Mouse (Mus musculus) layer of hippocampus, adult 9-10 months (tissue): Measurements from ENCODE around the gene Ccdc36.

Experiments
- DNase-seq: peaks from one replicate; pipeline ENCODE4 v3.0.0; 2022; ENCODE audit warnings: low spot score

Gene Ccdc36

DNA sequence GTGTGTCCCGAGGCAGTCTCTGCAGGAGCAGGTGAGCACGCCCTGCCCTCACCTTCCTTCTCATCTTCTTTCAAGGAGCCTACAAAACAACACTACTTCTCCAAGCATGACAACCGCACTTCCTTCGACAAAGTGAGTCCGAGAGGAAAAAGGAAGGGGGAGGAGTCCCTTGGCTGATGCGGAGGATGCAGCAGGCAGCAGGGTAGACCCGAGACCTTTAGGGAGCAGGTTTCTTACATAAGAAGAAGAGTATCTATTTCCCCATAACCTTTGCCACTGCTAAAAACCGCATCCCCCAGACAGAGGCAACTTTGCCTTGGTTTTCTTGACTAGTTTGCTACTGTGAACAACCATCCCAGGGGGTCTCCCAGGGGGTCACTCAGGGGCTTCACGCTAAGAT is 16.8 kb upstream of the Ccdc36 start:
- no peak for DNase-seq

DNA sequence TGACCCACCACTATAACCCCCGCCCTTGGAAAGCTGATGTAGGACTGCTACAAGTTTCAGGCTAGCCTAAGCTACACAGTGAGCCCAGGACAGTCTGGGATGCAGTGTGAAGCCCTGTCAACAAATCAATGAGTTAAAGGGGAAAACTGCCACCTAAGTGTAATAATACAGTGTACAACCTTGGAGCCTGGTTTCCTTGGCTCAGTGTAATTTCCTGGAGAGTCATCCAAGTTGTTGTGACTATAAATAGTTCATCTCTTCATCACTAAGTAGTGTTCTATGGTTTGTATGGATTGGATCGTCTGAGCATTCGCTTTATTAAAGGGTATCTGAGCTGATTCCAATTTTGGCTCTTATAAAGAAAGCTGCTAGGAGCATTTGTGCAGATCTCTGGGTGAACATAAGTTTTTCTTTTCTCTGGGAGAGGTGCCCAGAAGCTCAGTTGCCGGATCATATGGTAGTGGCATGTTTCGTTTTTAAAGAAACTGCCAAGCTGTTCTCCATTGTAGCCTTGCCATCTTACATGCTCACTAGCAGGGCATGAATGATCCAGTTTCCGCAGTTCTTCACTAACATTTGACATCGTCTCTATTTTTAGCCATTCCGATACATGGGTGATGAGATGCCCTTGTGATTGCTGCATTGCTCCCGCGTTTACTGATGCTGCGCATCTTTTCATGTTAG is 13.1 kb upstream of the Ccdc36 start:
- peak; percentile 69 for DNase-seq

GRCm38 (mm10) chr9:108440485-108440884 is 12.2 kb upstream of the Ccdc36 start:
- no peak for DNase-seq

GRCm38 (mm10) chr9:108439176-108439575 is 10.9 kb upstream of the Ccdc36 start:
- DNase-seq, result no peak

- DNase-seq, result no peak
These were observed 7.9 kb upstream of the Ccdc36 start, which contains the start of gene BC048562 for GRCm38 (mm10) chr9:108436182-108436581. Gene BC048562 (plus strand): TSS chr9:108436482.

DNA sequence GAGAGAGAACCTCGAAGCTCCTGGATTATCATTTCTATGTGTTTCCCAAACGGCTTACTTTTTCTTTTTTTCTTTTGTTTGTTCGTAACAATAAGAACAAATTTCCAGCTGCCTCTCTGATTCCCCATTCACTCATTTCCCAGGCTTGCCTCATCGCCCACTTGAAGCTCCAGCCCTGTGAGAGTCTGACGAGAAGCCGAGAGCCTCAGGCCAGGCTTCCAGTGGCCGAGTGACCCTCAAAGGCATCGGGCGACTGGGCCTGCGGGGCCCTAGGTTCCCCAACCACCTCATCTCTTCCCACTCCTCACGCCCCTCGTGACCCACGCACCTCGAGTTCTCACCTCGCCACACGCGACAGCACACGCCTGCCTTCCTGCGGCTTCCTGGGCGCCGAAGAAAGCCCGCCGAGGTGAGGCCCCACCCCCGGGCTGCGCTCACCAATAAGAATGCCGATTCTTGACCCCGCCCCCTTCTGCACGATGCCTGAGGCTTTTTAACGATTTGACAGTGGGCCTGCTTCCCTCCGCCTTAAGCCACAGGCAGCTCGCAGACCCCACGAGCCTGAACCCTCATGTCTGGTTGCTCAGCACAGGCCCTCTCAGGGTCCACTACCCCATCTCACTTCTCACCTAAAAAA is 3.3 kb upstream of the Ccdc36 start:
- no peak for DNase-seq

DNA sequence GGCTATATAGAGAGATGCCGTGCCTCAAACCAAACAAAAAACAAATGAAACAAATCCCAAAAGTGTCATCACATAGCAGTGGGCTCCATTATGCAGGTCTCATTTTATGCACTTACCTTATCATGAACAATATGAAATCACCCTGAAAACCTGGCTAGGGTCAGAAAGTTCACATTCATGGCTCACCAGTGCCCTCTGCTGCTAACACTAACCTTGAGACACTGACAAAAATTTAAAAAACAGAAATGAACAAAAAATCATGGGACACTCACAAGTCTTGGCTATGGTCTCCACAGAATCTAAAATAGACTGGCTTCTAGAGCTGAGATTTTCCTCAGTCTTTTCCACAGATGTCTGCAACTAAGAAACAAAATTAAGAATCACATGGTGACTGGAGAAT is 16.1 kb downstream of the Ccdc36 start:
- no peak for DNase-seq

- DNase-seq, result peak; percentile 31
These were observed 16.8 kb downstream of the Ccdc36 start for GRCm38 (mm10) chr9:108411381-108411942.

DNA sequence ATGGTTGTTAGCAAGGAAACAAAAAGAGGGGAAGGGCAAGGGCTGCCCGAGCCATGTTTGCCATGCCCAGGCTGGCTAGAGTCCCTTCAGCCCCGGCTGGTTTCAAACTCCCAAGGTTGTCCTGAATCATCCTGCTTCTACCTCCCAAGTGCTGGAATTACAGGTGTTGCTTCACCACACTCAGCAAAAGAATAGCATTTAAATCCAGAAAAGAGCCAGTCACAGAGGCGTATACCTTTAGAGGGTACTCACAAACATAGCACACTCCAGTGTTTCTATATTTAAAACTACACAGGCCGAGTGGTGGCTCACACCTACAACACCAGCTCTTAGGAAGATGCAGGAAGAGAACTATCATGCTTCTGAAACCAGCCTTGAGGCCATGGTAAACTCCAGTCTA is 18.7 kb downstream of the Ccdc36 start:
- no peak for DNase-seq

- no peak for DNase-seq
These were observed 23.8 kb downstream of the Ccdc36 start for GRCm38 (mm10) chr9:108404451-108404850.

- no peak for DNase-seq
These were observed 25.2 kb downstream of the Ccdc36 start for GRCm38 (mm10) chr9:108403081-108403480.

- DNase-seq, result peak; percentile 73
These were observed 26.9 kb downstream of the Ccdc36 start for GRCm38 (mm10) chr9:108401186-108401960.

- DNase-seq, result no peak
These were observed 30.0 kb downstream of the Ccdc36 start for GRCm38 (mm10) chr9:108398324-108398723.

GRCm38 (mm10) chr9:108395427-108395826 is 32.9 kb downstream of the Ccdc36 start:
- no peak for DNase-seq

DNA sequence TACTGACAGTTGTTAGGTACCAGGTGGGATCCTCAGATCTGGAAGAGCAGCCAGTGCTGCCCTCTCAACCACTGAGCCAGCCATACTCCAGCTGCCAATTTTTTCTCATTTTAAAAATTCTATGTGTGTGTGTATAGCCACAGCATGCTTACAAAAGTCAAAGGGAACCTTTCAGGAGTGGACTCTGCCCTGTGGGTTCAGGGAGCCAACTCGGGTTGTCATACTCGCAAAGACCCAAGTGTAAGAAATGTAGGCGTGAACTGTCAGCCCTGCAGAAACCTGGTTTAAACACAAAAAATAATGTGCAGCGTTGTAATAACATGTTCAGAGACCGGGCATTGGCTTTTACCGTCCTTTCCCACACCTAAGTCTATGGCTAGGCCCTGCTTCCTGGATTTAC is 34.1 kb downstream of the Ccdc36 start:
- no peak for DNase-seq

DNA sequence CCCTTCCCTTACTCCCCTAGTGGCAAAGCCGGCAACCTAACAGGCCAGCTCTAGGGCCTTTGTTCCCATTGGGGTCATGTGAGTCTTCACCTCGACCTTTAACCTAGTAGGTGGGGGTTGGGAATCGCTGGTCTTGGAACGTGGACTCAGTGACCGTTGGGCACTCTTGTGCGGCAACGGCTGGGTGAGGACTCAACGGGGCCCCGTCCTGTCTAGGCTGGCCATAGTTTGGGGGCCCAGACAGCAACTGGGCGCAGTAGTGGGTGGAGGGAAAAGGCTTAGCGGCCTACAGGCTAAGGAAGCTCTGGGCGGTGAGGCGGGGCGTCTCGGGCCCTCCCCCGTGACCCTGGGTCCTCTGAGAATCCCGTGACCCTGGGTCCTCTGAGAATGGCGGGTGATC is 35.6 kb downstream of the Ccdc36 start, which contains the start of gene 1700102P08Rik:
1700102P08Rik (plus strand) TSS at position 130 of the 400 bp plus-strand sequence.
- no peak for DNase-seq

DNA sequence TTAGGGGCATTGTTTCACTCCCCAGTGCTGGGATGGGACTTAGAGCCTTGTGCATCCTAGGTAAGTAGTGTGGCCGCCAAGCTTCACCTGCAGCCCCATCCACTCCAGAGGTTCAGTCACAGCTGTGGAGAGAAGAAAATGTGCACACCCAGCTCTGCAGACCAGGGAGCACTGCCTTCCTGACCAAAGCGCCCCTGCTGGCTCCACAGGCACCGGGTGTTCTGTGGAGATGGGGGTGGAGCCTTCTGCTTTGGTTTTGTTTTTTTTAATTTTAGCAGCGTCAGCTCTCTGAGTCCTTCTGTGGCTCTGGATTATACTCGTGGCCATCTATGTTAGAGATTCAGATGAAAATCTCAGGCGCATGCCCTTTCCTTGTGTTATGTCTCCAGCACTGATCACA is 39.1 kb downstream of the Ccdc36 start:
- no peak for DNase-seq

- DNase-seq, result no peak
These were observed 39.7 kb downstream of the Ccdc36 start for GRCm38 (mm10) chr9:108388601-108389000.

- no peak for DNase-seq
These were observed 41.5 kb downstream of the Ccdc36 start for GRCm38 (mm10) chr9:108386816-108387215.

- no peak for DNase-seq
These were observed 43.3 kb downstream of the Ccdc36 start for GRCm38 (mm10) chr9:108385006-108385405.

GRCm38 (mm10) chr9:108381382-108381781 is 46.9 kb downstream of the Ccdc36 start:
- DNase-seq, result no peak

DNA sequence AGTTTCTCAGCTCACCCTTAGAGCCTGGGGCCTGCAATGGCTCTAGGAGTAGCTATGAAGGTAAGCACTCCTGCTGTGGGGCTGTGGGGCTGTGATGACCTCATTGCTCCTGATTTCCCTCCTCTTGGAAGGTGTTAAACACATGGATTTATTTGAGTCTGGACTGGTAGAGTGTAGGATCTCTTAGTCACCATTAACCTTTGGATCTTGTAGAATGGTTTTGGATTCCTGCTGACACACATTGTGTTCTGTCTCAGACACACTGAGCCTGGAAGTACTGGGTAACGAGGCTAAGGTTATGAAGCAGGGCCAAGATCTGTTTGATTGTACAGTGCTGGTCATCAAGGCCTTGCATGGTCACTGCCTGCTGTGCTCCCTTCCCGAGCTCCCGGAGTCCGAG is 49.0 kb downstream of the Ccdc36 start:
- DNase-seq, result no peak

DNA sequence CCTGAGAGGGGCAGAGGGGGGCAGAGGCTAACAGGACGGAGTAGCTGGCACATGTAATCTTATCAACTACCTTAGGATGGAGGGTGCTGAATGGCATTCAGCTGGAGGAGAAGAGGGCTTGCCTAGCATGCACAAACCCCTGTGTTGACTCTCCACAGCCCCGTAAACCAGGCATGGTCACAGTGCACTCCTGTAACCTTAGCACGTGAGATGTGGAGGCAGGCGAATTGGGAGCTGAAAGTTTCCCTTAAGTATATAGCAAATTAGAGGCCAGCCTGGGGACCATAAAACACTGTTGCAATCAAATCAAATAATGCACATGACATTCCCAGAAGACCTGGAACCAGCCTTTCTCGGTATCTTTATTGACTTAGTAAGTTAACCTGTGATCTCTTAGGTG is 49.5 kb downstream of the Ccdc36 start:
- DNase-seq, result no peak
